Mouse (Mus musculus) activated CD4-positive, CD25-positive, alpha-beta regulatory T cell (primary cell): Measurements from ENCODE around the gene Ckb. TPM values are rescaled to one million over a fixed set of nuclear protein-coding genes. Genes with fewer than 3 reads are reported as not detected.

Experiments used
- polyA plus RNA-seq, 2 experiments: library from polyadenylated mRNA; unstranded; fragments of 100-300 nt; shearing (Covaris generic); gene quantifications; one replicate each; pipeline ENCODE4 v1.2.1; 2017

Ckb gene
- 10 to 100 TPM; 30.5 to 31.2 TPM for polyA plus RNA-seq

DNA sequence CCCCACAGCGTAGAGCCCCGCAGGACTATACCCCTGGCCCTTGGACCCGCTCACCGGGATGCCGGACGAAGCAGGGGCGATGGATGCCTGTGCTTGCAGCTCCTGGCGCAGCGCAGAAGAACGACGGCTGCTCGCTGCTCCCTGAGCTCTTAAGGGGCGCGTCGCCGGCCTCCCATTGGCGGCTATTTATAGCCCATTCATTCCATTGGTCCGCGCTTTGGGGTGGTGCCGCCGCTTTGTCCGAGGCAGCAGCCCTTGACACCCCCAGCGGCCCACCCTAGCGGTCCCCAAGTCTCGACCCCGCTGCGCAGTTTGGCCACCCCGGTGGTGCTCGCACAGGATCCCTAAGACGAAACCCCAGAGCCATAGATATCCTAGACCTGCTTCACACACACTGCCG lies at the start of gene Ckb:
TSS of gene Ckb (minus strand) at position 163 of the 400 bp plus-strand sequence.

DNA sequence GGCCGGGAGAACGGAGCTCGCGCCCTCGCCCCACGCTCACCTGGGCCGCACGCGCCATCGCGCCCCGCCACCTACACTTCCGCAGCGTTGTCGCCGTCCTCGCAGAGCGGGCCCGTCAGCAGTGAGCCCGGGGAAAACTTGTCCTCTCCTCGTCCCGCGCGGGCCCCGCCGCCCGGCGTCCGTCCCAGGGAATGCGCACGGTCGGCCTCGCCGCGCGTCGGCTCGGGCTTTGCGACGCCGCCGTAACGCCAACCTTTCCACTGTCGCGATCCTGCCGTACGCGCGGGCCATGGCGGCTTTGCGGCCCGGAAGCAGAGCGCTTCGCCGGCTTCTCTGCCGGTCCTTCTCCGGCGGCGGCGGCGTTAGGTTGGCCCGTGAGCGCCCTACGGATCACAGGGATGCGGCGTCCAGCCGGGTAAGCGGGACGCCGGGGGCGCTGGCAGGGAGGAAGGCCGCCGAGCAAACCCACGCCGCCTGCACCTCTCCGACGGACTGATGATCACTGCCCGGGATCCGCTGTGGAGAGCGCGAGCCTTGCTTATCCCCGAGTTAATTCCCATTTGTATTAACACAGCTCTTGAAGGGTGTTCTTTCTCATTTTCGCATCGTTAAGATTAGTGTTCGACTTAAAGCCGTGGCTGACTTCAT lies 41.0 kb upstream of the Ckb start, which contains the start of the genes Bag5 and Apopt1:
TSS of gene Bag5 (minus strand) at position 254 of the 648 bp plus-strand sequence.
TSS of gene Apopt1 (plus strand) at position 258 of the 648 bp plus-strand sequence.

DNA sequence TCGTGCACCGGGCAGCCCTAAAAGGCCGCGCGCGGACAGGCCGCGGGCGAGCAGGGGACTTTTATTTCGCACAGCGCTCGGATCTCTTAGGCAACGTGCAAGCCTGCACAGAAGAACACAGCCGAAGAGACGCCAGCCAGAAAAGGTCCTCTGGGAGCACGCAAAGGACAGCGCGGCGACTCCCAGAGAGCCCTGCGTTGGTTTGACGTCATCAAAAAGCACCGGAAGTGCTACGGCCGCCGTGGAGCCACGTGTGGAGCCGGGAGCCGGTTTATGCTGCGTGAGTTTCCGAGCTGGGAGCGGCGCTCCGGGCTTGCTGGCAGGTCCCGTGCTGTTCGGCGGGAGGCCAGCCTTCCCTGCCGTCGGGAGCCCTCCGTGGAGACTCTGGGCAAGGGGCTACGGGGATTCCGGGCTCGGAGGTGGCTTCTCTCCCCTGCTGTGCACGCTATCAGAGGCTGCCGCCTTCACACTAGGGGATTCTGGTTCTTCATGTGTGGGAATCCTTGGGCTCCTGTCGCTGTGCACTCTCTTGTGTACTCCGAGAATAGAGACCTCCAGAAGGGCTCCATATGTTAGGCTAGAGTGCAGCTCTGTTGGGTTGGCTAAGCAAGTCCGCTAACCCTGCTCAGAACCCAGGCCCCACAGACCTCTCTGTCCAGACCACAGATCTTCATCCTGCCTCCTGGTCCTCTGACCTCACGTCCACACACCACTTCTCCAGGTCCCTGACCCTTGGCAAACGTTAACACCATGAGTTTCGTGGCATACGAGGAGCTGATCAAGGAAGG lies 5.9 kb upstream of the Ckb start, which contains the start of gene Trmt61a:
TSS of gene Trmt61a (plus strand) at position 224 of the 788 bp plus-strand sequence.

Other genes starting within 250 kb of the Ckb start
- gene Tnfaip2, start 229.9 kb downstream of the Ckb start, polyA plus RNA-seq = 1 to 10 TPM; 1.2 to 1.4 TPM
- not detected for gene Gm266, start 186.5 kb downstream of the Ckb start, polyA plus RNA-seq
- 100 to 1,000 TPM; 432 to 559 TPM for gene Eif5, start 134.3 kb downstream of the Ckb start, polyA plus RNA-seq
- 100 to 1,000 TPM in 1 of 2 experiments, 10 to 100 TPM in 1; 95.5 to 111 TPM for gene Mark3, start 97.8 kb downstream of the Ckb start, polyA plus RNA-seq
- 10 to 100 TPM; 11.1 to 13.1 TPM for gene Trmt61a, start 5.8 kb upstream of the Ckb start, polyA plus RNA-seq
- 10 to 100 TPM; 37.3 to 51.4 TPM for gene Bag5, start 40.9 kb upstream of the Ckb start, polyA plus RNA-seq
- gene Apopt1, start 40.9 kb upstream of the Ckb start, polyA plus RNA-seq = 10 to 100 TPM; 47.7 to 61.6 TPM
- gene Klc1, start 86.5 kb upstream of the Ckb start, polyA plus RNA-seq = 10 to 100 TPM; 36.3 to 43.9 TPM
- 1 to 10 TPM; 5.3 to 6.5 TPM for gene Xrcc3, start 141.5 kb upstream of the Ckb start, polyA plus RNA-seq
- 10 to 100 TPM in 1 of 2 experiments, 1 to 10 TPM in 1; 4.1 to 11.7 TPM for gene Zfyve21, start 141.8 kb upstream of the Ckb start, polyA plus RNA-seq
- 10 to 100 TPM; 43.0 to 62.7 TPM for gene Ppp1r13b, start 235.8 kb upstream of the Ckb start, polyA plus RNA-seq